Mouse (Mus musculus) inflammation-experienced regulatory T-cells, adult 6 months (primary cell): ENCODE results near the gene Gm49352. TPM values are rescaled to one million over a fixed set of nuclear protein-coding genes. Genes with fewer than 3 reads are reported as not detected.
"Not testable (repeated sequence)": the region's sequence is repeated elsewhere in the genome, so short reads cannot be mapped to it uniquely, and the experiment has no call there.

Experiments
- ATAC-seq: one replicate; pipeline ENCODE4 v1.8.0; 2017
- polyA plus RNA-seq, 3 experiments: library from polyadenylated mRNA; unstranded; fragments of 100-300 nt; shearing (Covaris generic); gene quantifications; one replicate each; pipeline ENCODE4 v1.2.1; 2017

Gene Gm49352
- not detected for polyA plus RNA-seq

- ATAC-seq: not testable (repeated sequence)
These were observed at the start of gene Gm49352 for GRCm38 (mm10) chr13:61568074-61568473. Gene Gm49352 (minus strand): TSS chr13:61568174.

GRCm38 (mm10) chr13:61570027-61570426 lies 2.1 kb upstream of the Gm49352 start, which contains the start of gene Cts3:
Gene Cts3 (minus strand): TSS chr13:61570127.
- ATAC-seq: no peak

- no peak for ATAC-seq
These were observed 26.3 kb downstream of the Gm49352 start, which contains the start of gene Ctsm for GRCm38 (mm10) chr13:61541631-61542030. Gene Ctsm (minus strand): TSS chr13:61541839.

Other genes starting within 250 kb of the Gm49352 start
- not detected for gene Cts7, start 210.0 kb downstream of the Gm49352 start, polyA plus RNA-seq
- gene Ctsm, start 26.3 kb downstream of the Gm49352 start, polyA plus RNA-seq: not detected
- gene Cts3, start 2.0 kb upstream of the Gm49352 start, polyA plus RNA-seq: not detected